Mouse (Mus musculus) left cerebral cortex, postnatal 36 days (tissue): ENCODE measurements around the gene Rgs6. TPM values are rescaled to one million over a fixed set of nuclear protein-coding genes. Genes with fewer than 3 reads are reported as not detected.

ENCODE experiments used
- DNase-seq, 2 experiments: peaks; one replicate each; pipeline ENCODE4 v3.0.0; 2021 to 2022; ENCODE audit warnings: low spot score in 2 of 2, mixed read lengths in 1 of 2
- intact Hi-C: fragments of 180-260 bp; cut with DNase I; formaldehyde crosslinking; loops from one replicate; pipeline ENCODE4 v1.15.1; 2025
- total RNA-seq, 2 experiments: library from RNA; stranded (reverse); gene quantifications; 2 replicates each; pipeline ENCODE4 v1.2.3; 2021

The Rgs6 gene
- 10 to 100 TPM; 82.4 to 89.1 TPM for total RNA-seq

GRCm38 (mm10) chr12:82588017-82588416 is at the start of gene Rgs6:
Rgs6 (plus strand) TSS chr12:82588292.
- intact Hi-C loops = no loop called here

GRCm38 (mm10) chr12:82547127-82547526 is 41.0 kb upstream of the Rgs6 start:
- DNase-seq = no peak
- intact Hi-C loops = no loop called here

More at GRCm38 (mm10) chr12:82588017-82588416, at the start of gene Rgs6:
- DNase-seq = no peak

GRCm38 (mm10) chr12:82549228-82549627 is 38.9 kb upstream of the Rgs6 start:
- no peak for DNase-seq
- intact Hi-C loops = no loop called here

- intact Hi-C loops = no loop called here
- no peak for DNase-seq
Observed at GRCm38 (mm10) chr12:82550076-82550475, 38.0 kb upstream of the Rgs6 start.

DNA sequence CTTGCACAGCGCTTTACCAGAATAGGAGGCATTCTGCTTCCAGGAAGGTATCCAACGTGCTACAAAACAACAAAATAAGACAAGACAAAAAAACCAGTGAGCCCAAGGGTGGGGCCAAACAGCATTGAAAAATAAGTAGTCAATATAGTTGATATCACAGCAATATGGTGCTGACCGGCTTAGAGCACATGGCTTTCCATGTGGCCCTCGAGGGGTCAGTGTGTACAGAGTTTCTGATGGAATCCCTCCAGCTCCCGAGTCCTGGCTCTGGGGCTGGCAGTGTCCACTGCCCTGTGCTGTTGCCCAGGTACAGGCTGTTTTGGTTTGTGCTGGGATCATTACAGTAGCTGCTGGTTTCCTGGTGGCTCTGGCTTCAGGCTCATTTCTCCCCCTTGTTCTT is 35.7 kb upstream of the Rgs6 start:
- intact Hi-C loops = no loop called here

GRCm38 (mm10) chr12:82562916-82563315 is 25.2 kb upstream of the Rgs6 start:
- no peak for DNase-seq
- intact Hi-C loops = no loop called here

More for the DNA sequence above, 35.7 kb upstream of the Rgs6 start:
- DNase-seq = no peak

- intact Hi-C loops = no loop called here
- DNase-seq = no peak
Observed at GRCm38 (mm10) chr12:82568370-82568769, 19.7 kb upstream of the Rgs6 start.

DNA sequence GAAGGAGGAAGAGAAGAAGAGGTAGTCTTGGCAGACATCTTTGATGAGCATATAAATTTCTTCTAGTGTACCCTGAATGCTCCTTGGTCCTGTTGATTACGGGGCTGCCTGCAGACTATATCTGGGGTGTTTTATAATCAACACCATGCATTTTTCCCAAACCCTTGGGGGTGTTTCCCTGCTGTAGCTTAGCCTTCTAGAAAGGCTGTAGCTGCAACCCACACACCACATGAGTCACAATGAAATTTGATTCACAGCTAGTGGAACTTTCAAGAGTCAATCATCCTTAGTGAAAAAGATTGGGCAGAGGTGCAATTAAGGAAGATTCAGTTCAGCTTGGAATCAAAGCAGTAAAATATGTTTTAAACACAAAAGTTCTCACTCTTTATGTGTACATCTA is 15.4 kb upstream of the Rgs6 start:
- intact Hi-C loops = no loop called here
- DNase-seq = peak; percentile 10

- DNase-seq = no peak
- intact Hi-C loops = no loop called here
Observed at GRCm38 (mm10) chr12:82586592-82586991, 1.5 kb upstream of the Rgs6 start.

DNA sequence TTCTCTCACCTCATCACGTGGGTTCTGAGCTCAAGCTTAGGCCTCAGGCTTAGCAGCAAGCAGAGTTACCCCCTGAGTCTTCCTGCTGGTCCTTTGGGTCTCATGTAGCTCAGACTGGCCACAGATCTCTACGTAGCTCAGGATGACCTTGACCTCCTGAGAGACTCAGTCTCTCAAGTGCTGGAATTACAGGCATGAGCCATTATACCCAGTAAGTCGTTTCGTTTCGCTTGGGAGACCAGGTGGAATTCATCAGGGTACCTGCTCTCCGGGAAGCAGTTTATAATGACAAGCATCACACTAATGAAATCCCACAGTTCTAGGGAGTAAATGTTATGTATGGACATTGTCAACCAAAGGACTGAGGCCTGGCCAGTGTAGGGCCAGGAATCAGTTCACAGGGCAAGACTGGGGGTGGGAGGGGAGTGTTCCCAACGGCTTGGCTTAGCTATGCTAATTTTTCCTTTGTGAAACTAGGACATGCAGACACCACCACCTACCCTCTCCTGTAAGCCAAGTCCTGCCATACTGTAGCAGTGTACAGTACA is 670 bp upstream of the Rgs6 start:
- DNase-seq = no peak
- intact Hi-C loops = no loop called here

DNA sequence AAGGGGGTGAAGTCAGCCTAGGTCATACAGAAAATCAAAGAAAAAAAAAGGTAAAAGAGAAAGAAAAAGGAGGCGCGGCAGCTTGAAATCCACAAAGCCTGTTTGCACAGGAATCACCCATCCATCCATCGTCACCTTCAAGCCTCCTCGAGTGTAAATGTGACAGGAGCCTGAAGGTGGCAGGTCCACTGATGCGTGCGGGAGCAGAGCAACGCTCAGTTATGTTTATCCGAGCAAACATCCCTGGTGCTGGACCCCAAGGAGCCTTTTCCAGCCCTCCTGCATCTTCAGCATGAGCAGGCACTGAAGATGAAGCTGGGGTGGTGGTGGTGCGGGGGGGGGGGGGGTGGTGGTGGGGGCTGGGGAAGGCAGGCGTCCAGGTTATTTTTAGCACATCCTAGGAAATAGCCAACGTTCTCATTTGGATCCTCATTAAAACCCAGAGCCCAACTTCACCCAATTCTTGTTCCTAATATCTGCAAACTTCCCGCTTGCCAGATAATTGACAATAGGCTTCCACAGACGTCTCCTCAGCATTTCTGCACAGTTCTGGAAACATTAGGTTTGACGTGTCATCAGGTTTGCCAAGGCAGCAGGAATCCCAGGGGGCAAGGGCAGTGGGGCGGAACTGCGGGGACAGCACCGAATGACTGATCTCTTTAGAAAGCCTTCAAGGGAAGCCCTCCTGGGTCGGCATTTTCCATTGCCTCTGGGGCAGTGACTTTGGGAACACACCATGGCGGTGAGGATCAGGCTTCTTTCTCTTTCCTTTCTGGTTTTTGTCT is 946 bp downstream of the Rgs6 start:
- DNase-seq = no peak
- intact Hi-C loops = no loop called here

- intact Hi-C loops = no loop called here
Observed at GRCm38 (mm10) chr12:82599011-82599410, 10.9 kb downstream of the Rgs6 start.

GRCm38 (mm10) chr12:82600406-82600805 is 12.3 kb downstream of the Rgs6 start:
- intact Hi-C loops = no loop called here
- DNase-seq = no peak

More at GRCm38 (mm10) chr12:82599011-82599410, 10.9 kb downstream of the Rgs6 start:
- no peak for DNase-seq

DNA sequence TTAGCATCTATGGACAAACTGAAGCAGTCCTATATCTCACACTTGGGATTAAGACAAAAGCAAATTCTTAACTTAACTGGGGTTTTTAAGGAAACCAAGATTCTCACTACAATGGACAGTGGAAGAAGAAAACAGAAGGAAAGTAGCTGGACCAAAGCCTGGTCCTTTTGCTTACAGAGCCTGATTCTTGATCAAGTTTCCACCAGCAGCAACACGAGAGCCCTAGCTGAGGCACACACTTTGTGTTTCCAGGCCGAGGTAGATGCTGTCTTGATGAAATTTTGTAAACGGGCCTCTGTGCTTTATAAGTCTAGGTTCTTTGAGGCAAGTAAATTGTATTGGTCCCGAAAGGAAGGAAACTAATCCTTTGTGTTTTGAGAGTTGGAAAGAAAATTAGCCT is 14.7 kb downstream of the Rgs6 start:
- intact Hi-C loops = no loop called here
- DNase-seq = no peak

DNA sequence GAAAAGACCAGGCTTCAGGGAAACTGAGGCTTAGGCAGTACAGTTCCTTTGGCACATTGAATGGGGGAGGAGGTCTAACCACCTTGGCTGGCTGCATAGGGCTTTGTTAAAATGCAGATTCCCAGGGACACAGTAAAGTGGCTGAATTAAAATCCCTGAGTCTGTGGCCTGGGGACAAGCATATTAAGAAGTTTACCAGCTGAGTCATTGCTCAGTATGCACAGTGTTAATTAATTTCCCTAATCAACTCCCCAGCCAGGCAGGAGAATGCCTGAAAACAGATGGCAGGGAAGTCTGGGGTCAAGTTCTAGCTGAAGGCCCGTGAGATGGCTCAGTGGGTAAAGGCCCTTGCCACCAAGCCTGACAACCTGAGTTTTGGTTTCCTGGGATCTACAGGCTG is 15.2 kb downstream of the Rgs6 start:
- intact Hi-C loops = no loop called here
- no peak for DNase-seq

GRCm38 (mm10) chr12:82603979-82604378 is 15.9 kb downstream of the Rgs6 start:
- intact Hi-C loops = no loop called here
- no peak for DNase-seq

DNA sequence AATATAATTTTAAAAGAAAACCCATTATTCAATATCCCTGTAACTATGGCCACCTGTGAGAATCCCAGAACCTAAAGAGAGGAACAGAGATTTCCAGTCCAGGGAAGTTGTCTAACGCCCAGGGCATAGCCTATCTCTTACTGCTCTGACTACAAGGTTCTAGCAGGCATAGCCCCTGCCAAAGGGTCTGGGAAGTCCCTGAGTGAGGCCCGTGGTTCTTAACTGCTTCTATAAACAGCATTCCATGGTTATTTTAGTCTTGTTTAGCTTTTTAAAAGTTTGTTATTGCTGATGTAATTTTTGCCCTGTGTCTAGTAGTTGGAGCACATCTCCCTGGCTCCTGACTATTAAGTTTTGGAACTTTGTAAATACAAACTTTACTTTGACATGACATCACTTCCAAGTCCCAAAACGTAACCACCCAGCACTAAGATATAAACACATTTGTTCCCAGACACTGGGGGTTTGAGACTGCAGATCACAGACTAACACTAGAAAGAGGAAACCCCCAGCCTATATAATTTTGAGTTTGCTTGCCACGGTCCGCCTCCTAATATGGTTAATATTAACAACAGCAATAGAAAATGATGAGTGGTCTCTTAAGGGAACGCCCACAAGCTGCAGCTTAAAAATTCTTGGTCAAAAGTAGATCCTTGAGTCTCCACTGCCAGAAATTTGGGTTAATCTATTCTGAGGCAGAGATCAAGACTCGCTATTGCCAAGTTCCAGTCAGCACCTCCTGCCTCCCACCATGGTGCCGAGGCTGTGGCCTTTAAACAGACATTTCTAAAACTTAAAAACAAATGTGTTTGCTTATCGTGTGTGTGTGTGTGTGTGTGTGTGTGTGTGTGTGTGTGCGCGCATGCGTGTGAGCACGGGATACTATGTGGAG is 24.9 kb downstream of the Rgs6 start:
- DNase-seq = no peak
- intact Hi-C loops = loop anchor here (10.0 kb wide), 3 partner anchors 108 to 332 kb away; no protein-coding TSS in a partner anchor

DNA sequence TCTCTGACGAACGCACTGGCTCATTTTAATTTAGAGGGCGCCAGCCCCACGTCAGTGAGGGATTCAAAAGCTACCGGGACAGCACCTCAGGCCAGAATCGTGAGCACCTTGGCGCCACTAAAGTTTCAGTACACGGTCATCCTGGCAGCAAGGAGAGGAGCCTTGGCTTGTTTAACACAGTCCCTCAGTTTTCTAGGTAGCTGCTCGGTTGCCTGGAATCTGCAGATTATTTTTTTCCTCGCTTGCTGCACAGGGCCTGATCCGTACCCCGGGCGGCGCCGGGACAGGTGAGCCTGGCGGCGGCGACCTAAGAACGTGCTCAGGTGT is 28.4 kb downstream of the Rgs6 start:
- intact Hi-C loops = loop anchor here (10.0 kb wide), 3 partner anchors 112 to 328 kb away; no protein-coding TSS in a partner anchor
- no peak for DNase-seq

GRCm38 (mm10) chr12:82616813-82617681 is 29.0 kb downstream of the Rgs6 start:
- DNase-seq = peak; percentile 68 to 77
- intact Hi-C loops = loop anchor here (10.0 kb wide), 3 partner anchors 112 to 328 kb away; no protein-coding TSS in a partner anchor
